Mouse (Mus musculus): ENCODE results near the gene Polr2e.
"Not testable (repeated sequence)": the region's sequence is repeated elsewhere in the genome, so short reads cannot be mapped to it uniquely, and the experiment has no call there.

The Polr2e gene

DNA sequence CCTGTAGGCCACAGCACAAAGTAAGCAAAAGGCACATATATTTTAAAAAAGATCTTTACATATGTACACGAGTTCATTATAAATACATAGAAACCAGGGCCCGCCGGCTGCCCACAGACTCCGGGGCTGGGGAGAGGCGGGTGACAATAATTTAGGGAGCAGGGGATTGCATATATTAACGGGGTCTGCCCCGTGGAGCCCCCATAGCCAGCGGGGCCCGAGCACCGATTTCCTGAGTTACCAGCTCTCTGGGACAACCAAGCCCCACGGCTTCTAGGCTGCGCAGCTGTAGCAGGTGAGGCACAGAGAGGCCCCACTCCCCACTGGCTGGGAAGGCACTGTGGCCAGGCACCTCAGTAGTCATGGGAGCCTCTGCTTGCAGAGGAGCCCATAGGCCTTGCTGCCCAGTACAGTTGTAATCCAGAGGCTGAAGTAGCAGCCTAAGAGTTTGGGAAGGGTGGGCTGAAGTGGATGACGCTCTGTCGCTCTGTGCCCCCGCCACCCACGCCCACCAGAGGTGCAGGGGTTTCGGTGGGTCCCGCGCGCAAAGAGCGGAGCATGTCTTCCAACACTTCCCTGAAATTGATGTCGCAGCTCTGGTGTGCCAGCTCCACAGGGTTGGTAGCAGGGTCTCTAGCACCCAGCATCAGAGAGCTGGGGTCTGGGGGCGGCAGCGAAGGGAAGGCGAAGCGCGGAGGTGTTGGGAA is 17.5 kb upstream of the Polr2e start:
- no peak for DNase-seq

DNA sequence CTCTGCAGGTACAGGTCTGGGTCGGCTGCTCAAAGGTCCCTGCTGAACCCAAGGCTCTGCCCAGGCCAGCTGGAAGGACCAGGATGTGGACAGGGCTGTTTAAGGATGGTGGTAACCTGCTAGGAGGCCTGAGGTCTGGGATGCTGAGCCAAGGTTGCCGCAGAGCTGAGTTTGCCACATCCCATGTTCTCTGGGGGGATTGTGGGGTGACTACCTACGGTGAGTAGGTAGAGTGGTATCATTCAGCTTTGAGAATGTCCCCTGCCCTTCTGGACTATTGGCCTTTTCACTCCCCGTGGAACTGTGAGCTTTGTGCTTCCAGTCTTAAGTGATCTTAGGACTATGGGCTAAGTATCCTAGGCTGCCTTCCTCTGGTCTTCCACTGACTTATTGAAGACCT is 16.9 kb upstream of the Polr2e start:
- DNase-seq: no peak

DNA sequence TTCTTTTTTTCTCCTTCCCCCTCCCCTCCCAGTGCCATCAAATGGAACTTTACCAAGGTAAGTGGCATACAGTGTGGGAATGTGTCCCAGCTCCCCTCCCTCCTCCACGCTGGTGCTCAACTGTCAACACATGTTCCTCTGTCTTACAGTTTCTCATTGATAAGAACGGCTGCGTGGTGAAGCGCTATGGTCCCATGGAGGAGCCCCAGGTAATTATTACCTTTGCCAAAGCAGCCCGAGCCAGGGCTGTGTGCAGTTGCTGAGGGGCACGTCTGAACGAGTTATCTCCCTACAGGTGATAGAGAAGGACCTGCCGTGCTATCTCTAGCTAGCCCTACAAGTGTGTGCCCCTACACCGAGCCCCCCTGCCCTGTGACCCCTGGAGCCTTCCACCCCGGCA is 16.3 kb upstream of the Polr2e start:
- DNase-seq: no peak

DNA sequence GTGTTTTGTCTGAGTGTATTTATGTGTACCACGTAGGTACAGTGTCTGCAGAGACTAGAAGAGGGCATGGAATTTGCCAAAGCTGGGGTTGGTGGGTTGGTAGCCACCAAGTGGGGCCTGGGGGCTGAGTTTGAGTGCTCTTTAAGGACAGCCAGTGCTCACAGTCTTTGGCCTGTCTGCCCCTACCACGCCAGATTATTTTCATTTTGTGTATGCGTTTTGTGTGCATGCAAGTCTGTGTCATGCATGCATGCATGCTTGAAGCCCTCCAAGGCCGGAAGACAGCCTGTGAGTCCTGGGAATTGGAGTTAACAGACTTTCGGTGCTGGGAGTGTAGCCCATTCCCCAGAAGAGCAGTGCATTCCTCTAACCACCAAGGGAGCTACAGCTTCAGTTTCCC is 15.8 kb upstream of the Polr2e start:
- DNase-seq: no peak

DNA sequence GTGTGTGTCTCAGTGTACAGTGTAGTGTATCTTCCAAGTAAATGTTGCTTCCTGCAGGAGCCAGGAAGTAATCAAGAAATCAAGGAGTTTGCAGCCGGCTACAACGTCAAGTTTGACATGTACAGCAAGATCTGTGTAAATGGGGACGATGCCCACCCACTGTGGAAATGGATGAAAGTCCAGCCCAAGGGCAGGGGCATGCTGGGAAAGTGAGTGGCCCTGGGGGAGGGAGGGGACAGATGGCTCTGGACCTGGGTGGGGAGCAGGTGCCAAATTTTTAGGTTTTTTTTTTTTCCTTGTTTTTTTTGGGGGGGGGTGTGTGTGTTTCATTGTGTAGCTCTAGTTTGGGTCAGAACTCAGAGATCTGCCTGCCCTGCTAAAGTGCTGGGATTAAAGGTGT is 15.3 kb upstream of the Polr2e start:
- not testable (repeated sequence) for DNase-seq

DNA sequence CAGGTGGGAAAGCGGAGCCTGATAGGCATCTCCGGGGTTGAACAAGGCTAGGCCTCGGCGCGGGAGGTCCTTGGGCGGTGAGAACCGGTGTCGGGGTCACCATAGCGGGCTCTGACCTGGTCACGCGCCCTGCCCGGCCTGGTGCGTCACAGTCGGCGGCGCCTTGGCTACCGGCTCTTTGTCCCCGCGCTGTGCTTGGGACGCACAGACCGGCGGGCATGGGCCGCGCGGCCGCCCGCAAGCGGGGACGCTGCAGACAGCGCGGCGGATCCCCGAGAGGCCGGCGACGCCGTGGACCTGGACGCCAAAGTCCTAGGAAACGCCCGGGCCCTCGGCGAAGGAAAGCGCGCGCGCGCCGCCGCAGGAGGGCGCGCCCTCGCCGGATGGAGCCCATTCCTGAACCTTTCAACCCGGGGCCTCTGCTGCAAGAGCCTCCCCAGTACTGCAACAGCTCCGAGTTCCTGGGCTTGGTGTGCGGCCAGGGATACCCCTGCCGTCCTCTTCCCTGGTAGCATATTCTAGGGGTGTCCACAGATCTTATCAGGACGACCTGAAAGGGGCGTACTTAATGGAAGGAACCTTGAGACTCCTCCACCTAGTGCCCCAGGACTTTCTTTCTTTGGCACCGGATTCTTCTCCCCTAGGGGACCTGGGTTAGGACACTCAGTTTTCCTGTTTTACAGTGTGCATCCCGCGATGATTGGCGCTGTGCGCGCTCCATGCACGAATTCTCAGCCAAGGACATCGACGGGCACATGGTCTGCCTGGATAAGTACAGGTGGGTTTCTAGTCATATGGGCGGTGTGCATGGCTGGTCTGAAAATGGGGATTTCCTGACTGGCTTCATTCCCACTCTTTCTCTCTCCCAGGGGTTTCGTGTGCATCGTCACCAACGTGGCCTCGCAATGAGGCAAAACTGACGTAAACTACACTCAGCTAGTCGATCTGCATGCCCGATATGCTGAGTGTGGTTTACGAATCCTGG is 14.5 kb upstream of the Polr2e start:
- DNase-seq: peak; percentile 86

DNA sequence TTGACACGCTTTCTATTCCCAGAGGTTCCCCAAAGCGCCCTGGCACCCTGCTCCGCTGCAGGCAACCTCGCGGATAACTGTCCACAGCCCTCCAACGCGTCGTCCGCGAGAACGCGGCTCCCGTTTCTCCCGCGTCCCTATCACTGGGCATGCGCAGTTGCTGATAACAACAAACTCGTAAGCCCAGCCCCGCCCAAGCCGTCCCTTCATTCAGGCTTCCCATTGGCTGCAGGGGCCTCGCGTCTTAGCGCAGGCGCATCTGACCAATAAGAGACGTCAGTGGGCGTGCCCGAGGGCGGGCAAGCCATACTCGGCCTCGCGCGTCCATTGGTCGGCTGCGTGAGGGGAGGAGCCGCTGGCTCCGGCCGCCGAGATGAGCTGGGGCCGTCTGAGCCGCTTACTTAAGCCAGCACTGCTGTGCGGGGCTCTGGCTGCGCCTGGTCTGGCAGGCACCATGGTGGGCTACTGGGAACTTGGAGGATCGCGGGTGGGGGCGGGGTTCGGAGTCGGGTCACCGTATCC is 13.7 kb upstream of the Polr2e start:
- DNase-seq: peak; percentile 100

DNA sequence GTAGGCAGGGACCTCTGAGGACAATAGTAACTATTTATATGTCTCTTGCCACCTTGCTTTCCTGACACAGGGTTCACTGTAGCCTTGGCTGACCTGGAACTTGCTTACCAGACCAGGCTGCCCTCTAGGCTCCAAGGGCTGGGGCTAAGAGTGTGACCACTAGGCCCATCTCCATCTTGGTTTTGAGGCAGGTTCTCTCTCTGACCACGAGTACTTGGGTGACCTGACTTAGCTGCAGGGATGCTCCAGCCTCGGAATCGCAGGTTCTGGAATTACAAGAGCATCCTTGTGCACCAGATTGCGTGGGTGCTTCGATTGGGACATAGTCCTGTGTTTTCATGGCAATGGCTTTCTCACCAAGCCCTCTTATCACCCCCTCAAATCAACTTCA is 12.8 kb upstream of the Polr2e start:
- DNase-seq: no peak

DNA sequence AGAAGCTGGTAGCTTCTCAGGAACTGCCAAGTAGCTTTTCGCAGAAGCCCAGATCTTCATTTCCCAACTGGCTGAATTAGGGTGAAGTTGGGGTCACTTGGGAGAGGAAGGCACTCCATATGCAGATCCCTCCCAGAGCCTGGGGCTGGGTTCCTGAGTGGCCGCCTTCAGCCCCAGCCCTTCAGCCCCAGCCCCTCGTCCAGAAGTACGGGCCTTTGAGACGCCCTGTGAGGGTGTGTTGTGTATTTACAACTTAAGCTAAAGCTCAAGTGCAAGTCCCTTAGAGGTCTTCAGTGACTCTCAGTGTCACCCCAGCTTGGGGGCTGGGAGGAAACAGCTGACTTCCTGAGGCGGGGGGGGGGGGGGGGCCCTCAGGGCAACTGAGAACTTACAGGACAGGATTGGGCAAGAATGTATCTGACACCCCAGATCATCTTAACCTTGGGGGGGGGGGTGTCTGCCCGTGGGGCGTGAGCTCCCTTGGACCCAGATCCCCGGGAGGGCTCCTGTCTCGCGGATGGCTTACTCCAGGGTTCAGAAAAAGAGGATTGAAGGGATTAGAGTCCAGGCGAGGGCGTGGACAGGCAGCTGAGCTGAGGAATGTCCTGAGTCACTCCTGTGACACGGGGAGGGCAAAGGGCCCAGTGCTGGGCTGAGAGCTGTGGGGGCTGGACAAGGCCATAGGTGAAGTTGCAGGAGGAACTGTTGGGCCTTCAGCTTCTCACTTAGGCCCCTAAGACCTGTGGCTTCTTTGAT is 12.2 kb upstream of the Polr2e start:
- peak; percentile 79 for DNase-seq

DNA sequence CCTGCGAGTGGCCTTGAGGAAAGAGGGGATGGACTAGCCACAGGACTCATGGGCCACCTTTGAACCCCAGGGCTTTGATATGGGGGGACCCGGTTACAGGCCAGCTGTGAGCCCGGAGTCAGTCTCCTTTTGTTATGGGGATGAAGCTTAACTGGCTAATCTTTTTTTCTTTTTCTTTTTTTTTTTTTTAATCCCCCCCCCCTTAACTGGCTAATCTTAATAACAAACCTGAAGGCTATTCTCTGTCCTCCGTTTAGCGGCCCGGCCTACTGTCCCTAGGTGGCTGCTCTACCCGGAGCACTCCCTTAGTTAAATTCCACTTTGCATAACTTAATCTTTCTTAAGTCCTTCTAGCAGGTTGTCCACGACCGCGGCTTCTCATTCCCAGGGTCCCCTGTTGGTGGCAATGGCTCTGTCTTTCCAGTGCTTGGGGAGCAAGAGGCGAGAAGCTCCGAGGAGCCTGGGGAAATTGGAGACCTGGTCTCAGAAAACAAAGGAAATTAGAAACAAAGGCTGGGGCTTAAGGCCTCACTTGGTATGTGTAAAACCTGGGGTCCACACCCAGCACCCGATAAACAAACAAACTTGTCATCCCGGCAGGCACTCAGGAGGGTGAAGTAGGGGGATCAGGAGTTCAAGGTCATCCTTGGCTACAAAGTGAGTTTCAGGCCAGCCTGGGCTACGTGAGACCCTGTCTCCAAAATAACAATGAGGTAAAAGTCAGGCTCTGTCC is 11.5 kb upstream of the Polr2e start:
- DNase-seq: no peak

DNA sequence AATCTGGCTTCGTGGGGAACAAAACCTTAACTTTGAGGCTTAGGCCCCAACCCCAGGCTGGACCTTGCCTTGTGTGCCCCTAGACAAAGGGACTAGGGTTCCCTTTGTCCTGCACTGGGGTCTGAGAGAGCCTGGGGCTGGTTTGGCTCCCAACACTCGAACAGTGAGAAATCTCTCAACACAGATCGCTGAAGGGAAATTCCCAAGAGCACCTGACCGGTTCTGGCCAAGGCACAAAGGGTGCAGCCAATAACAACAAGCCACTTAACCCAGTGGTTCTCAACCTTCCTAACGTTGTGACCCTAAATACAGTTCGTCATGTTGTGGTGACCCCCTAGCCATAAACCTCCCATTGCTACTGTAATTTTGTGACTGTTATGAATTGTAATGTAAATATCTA is 10.6 kb upstream of the Polr2e start:
- DNase-seq: no peak

DNA sequence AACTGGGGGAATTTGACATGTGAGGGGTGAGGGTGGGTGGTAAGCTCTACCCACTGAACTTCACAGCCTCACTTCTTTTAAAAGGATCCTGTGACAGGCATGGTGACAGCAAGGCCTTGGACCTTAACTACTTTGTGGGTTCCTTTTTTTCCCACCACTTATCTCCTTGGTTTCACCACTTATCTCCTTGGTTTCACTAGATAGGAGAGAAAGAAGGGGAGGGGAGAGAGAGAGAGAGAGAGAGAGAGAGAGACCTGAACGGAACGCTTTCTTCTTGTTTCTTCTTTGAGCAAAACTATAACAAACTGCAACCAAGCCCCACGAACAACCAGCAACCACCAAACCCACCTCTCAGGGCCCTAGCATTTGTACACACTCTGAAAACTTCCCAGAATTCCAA is 9.2 kb upstream of the Polr2e start:
- no peak for DNase-seq

DNA sequence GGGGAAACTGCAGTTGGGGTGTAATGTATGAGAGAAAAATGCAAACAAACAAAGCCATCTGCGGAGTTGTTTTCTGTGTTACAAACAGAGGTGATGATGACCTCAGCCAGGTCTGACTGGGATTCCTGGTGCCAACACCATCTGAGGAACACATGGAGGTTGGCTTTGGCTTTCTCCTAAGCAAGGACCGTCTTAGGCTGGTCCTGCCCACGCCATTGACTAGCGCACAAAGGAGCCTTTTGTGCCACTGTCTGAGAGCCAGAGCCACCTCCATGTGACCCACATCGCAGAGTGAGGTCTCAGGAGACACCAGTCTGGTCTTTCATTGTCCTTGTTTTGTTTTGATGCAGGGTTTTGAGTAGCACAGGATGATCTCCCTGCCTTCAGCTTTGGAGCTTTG is 8.8 kb upstream of the Polr2e start:
- no peak for DNase-seq

DNA sequence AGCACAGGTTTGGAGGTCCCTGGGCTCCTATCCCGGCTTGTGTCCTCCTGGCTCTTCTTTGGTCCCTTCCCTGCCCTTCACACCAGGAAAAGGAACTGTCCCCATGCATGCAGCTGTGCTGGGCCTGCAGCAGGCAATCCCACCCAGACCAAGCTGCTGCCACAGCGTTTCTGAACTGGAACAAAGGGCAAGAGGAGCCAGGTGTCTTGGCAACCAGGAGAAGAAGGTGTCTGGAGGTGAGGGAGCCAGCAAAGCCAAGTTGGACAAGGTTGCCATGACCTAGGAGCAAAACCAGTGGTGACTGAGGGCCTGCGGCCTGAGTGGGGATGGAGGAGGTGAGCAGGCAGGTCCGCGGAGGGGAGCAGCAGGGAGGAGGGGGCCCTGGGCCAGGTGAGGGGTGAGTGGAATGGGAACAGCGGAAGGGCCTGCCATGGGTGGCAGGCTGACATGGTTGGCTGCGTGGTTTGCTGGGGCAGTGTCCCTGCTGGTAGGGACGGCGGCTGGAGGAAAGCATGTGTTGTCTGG is 7.5 kb upstream of the Polr2e start, which contains the start of gene Gpx4:
Gpx4 (plus strand) TSS at position 126 of the 525 bp plus-strand sequence.
- no peak for DNase-seq

DNA sequence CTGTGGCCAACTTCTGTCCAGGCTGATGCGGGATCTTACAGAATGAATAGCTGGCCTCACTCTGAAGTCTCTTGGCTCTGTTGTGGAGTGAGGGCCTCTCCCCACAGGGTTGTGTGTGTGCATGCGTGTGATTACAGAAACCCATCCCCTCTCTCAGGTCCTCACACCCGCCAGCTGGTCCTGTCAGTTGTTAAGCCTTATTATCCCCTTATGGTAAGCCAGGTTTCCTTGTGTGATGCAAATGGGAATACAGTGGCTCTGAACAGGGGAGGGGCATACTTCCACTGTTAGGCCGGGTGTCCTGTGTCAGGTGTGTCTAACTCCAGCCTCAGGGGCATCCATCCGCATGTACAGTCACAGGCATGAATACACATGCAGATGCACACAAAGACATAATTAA is 6.2 kb upstream of the Polr2e start:
- no peak for DNase-seq

DNA sequence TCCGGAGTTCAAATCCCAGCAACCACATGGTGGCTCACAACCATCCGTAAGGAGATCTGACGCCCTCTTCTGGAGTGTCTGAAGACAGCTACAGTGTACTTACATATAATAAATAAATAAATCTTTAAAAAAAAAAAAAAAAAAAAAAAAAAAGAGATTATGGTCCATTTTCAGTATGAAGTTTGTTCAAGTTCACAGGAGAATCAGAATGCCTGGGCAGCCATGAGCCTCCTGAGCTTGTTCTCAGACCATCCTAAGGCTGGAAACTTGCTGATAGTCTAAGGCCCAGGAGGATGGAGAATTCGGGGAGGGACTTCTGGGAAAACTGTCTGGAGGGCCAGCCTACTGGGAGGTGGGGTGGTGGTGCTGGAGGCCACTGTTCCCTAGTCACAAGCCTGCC is 5.8 kb upstream of the Polr2e start:
- not testable (repeated sequence) for DNase-seq

DNA sequence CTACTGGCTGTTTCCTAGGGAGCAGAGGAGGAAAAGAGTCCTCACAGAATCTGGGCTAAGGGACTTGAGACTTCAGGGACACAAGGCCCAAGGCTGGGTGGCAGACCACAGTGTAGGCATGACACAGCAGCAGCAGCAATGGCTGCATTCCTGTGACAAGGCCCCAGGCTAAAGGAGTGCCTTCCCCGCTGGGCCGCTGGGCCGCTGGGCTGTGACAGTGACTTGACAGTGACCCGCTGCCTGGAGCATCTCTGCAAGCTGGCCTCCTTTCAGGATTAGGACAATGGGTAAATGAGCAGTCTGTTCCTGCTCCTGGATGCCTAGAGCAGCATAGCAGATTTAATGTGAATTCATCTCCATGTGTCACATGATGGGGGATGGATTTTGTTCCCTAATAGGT is 4.5 kb upstream of the Polr2e start:
- DNase-seq: no peak

DNA sequence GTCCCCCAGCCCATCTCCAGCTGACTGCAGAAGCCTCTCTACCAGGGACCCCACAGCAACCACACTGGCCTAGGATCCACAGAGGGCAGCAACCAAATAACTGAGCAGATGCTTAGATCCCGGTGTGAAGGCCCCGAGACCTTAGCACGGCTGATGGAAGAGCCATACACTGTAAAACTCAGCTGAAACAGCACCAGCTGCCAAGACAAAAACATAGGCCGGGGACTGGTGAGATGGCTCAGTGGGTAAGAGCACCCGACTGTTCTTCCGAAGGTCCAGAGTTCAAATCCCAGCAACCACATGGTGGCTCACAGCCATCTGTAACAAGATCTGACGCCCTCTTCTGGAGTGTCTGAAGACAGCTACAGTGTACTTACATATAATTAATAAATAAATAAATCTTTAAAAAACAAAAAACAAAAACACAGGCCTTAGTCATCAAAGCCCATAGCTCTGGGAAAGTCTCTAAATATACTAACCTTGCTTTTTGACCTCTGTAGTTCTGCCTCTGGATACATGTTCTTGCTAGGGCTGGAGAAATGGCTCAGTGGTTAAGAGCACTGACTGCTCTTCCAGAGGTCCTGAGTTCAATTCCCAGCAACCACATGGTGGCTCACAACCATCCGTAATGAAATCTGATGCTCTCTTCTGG is 1.9 kb upstream of the Polr2e start:
- not testable (repeated sequence) for DNase-seq

DNA sequence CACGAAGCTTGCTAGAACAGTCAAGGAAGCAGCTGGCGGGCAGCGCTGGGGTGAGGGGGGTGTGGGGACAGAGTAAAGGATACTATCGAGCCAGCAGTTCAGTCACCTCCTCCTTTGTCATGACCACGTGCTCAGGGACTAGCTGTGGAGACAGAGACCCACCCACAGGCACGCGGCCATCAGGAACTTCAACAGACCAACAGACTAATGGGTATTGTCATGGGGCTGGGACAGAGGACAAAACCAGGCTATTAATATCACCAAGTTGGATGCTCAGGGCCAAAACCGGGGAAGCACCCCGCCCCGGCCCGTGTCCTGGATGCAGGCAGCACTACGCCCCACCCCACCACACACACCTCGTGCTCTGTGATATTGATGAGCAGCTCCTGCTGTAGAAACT is 2.8 kb downstream of the Polr2e start:
- no peak for DNase-seq

DNA sequence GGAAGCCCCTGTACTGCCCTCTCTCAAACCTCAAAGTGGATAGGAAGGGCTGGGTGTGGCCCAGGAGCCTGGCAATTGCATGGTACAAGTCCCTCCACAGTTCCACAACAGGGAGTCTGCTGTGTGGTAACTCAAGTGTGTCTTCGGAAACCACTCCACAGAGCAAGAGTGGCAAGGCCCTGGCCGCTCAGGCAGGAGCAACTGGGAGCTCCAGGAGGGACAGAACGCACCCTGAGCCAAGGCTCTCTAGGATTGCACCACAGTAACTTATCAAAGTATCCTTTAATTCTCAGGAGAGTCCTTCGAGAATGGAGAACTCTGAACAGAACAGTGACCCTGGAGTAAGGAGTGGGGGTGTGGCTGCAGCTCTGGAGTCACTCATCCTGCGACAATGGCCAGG is 3.9 kb downstream of the Polr2e start:
- DNase-seq: peak; percentile 44

DNA sequence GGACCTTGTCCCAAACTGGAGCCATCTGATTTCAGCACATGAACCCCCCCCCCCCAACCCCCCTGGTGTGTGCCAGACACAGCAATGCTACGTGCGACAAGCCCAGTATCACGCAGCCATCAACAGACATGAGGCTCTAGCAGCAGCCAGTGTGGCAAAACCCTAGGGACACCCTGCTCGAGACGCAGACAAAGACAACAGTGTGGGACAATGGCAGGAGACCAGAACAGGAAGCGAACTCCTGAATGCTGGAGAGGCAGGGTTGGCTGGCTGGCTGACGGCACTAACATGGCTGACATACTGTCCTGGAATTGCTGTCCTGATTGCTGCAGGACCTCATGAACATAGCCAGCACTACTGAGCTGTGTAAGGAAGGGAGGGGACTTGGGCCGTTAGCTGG is 4.4 kb downstream of the Polr2e start:
- DNase-seq: no peak

Data from lung, postnatal 10 days (tissue).